Mouse (Mus musculus) spleen, adult 2 months (tissue): ENCODE data around the gene 5830473C10Rik.

Experiments used
- CTCF ChIP-seq: fragments of 200-500 bp; IDR thresholded peaks from 2 replicates; pipeline ENCODE4 v1.5.1; 2011; ENCODE audit warnings: mild to moderate bottlenecking, inconsistent platforms; ENCODE audit not compliant: insufficient read depth, insufficient read length, insufficient replicate concordance; ENCODE audit errors: extremely low read depth
- POLR2A ChIP-seq: fragments of 200-500 bp; IDR thresholded peaks from 2 replicates; pipeline ENCODE4 v1.6.1; 2011; ENCODE audit warnings: low read depth, low read length, inconsistent platforms

- TF ChIP-seq CTCF: no peak
- TF ChIP-seq POLR2A: no peak
These were observed 2.0 kb downstream of the 5830473C10Rik start for GRCm38 (mm10) chr5:90562880-90563279.
